Mouse (Mus musculus): ENCODE results near the gene Cobl. TPM values are rescaled to one million over a fixed set of nuclear protein-coding genes. Genes with fewer than 3 reads are reported as not detected.
A peak's percentile ranks its signal among the peaks of the same experiment; 100 is the strongest.

Cobl gene
- total and polyA plus RNA-seq, 2 experiments from 2014 or later: 20.5 to 42.5 TPM

- Histone ChIP-seq H3K4me1 (ENCODE audit: control insufficient read depth, insufficient read depth) (peaks cover 17% of the 10 kb centered on the region), H3K4me3 (ENCODE audit: low read depth, low read length) (no peak overlapping the region), H3K27me3 (ENCODE audit: control insufficient read depth, insufficient read depth, low read length) (no peaks in the 10 kb centered on the region), H3K36me3 (replicated peaks; ENCODE audit: control insufficient read depth, insufficient read depth, low read length) (no peaks in the 10 kb centered on the region), H3K27ac (ENCODE audit: low read depth) (no peak overlapping the region), H3K9me3 (replicated peaks; ENCODE audit: control insufficient read depth, low read length) (no peaks in the 10 kb centered on the region), H3K9ac (replicated peaks; ENCODE audit: low read depth, low read length) (no peak overlapping the region), H3K4me2 (ENCODE audit: low read depth, low read length) (no peak overlapping the region)
- TF ChIP-seq EP300 (IDR thresholded peaks at IDR 0.05; ENCODE audit: low read depth): no peak
- TF ChIP-seq CTCF (IDR thresholded peaks at IDR 0.05; ENCODE audit: low read depth): no peak
- ATAC-seq (ENCODE audit: insufficient read depth, low read depth) (no peak), DNase-seq (ENCODE audit: low spot score) (no peak)
- 79% methylated on average over 1 of the region's 1 CpGs for WGBS
Measured at GRCm38 (mm10) chr11:12234126-12234525, 230.6 kb downstream of the Cobl start.

DNA sequence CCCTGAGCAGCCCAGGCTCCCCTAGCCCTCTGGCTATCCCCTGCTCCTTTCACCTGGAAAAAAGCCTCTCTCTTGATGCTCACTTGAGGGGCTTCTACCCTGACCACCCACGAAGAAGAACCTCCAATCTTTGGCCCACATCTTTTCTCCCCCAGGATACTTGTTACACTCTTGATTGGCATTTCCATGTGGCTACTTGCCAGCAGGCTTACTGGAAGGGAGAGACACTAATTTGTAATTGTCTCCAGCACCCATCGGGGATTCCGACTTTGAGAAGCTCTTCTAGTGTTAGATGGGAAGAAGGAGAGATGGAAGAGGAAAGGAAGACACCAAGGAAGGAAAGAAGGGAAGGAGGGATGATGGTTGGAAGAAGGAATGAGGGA lies 232.0 kb downstream of the Cobl start:
- H3K27me3 ChIP-seq (ENCODE audit: control insufficient read depth, insufficient read depth, low read length): no peaks in the 10 kb centered on the region
- H3K4me2 ChIP-seq (ENCODE audit: low read depth, low read length): no peak overlapping the region
- peaks cover 17% of the 10 kb centered on the region for H3K4me1 ChIP-seq (ENCODE audit: control insufficient read depth, insufficient read depth)
- WGBS: 60% methylated on average over 3 of the region's 3 CpGs
- no peaks in the 10 kb centered on the region for H3K36me3 ChIP-seq (replicated peaks; ENCODE audit: control insufficient read depth, insufficient read depth, low read length)
- no peak overlapping the region for H3K4me3 ChIP-seq (ENCODE audit: low read depth, low read length)
- H3K27ac ChIP-seq (ENCODE audit: low read depth): no peak overlapping the region
- H3K9ac ChIP-seq (replicated peaks; ENCODE audit: low read depth, low read length): no peak overlapping the region
- DNase-seq (ENCODE audit: low spot score) (no peak), ATAC-seq (ENCODE audit: insufficient read depth, low read depth) (no peak)
- no peaks in the 10 kb centered on the region for H3K9me3 ChIP-seq (replicated peaks; ENCODE audit: control insufficient read depth, low read length)
- no peak for TF ChIP-seq EP300 (IDR thresholded peaks at IDR 0.05; ENCODE audit: low read depth)
- TF ChIP-seq CTCF (IDR thresholded peaks at IDR 0.05; ENCODE audit: low read depth): no peak

GRCm38 (mm10) chr11:12232041-12232742 lies 232.6 kb downstream of the Cobl start:
- H3K27me3 ChIP-seq (ENCODE audit: control insufficient read depth, insufficient read depth, low read length): no peaks in the 10 kb centered on the region
- no peak overlapping the region for H3K27ac ChIP-seq (ENCODE audit: low read depth)
- no peak overlapping the region for H3K4me3 ChIP-seq (ENCODE audit: low read depth, low read length)
- 59% methylated on average over 10 of the region's 10 CpGs for WGBS
- ATAC-seq (ENCODE audit: insufficient read depth, low read depth): no peak; the same call in 1 of the 2 replicates
- no peaks in the 10 kb centered on the region for H3K36me3 ChIP-seq (replicated peaks; ENCODE audit: control insufficient read depth, insufficient read depth, low read length)
- H3K9me3 ChIP-seq (replicated peaks; ENCODE audit: control insufficient read depth, low read length): no peaks in the 10 kb centered on the region
- DNase-seq (ENCODE audit: low spot score): no peak
- no peak overlapping the region for H3K9ac ChIP-seq (replicated peaks; ENCODE audit: low read depth, low read length)
- peaks cover 17% of the 10 kb centered on the region for H3K4me1 ChIP-seq (ENCODE audit: control insufficient read depth, insufficient read depth)
- TF ChIP-seq CTCF (IDR thresholded peaks at IDR 0.05; ENCODE audit: low read depth): no peak
- TF ChIP-seq EP300 (IDR thresholded peaks at IDR 0.05; ENCODE audit: low read depth): no peak
- H3K4me2 ChIP-seq (ENCODE audit: low read depth, low read length): no peak overlapping the region

GRCm38 (mm10) chr11:12231481-12232035 lies 233.2 kb downstream of the Cobl start:
- Histone ChIP-seq H3K9ac (replicated peaks; ENCODE audit: low read depth, low read length) (no peak overlapping the region), H3K4me3 (ENCODE audit: low read depth, low read length) (no peak overlapping the region), H3K9me3 (replicated peaks; ENCODE audit: control insufficient read depth, low read length) (no peaks in the 10 kb centered on the region), H3K36me3 (replicated peaks; ENCODE audit: control insufficient read depth, insufficient read depth, low read length) (no peaks in the 10 kb centered on the region), H3K4me2 (ENCODE audit: low read depth, low read length) (no peak overlapping the region), H3K27ac (ENCODE audit: low read depth) (no peak overlapping the region), H3K4me1 (ENCODE audit: control insufficient read depth, insufficient read depth) (peaks cover 17% of the 10 kb centered on the region), H3K27me3 (ENCODE audit: control insufficient read depth, insufficient read depth, low read length) (no peaks in the 10 kb centered on the region)
- no peak for TF ChIP-seq CTCF (IDR thresholded peaks at IDR 0.05; ENCODE audit: low read depth)
- TF ChIP-seq EP300 (IDR thresholded peaks at IDR 0.05; ENCODE audit: low read depth): no peak
- ATAC-seq (ENCODE audit: insufficient read depth, low read depth) (peak; percentile 70), DNase-seq (ENCODE audit: low spot score) (peak; percentile 70)
- WGBS: 47% methylated on average over 6 of the region's 6 CpGs

DNA sequence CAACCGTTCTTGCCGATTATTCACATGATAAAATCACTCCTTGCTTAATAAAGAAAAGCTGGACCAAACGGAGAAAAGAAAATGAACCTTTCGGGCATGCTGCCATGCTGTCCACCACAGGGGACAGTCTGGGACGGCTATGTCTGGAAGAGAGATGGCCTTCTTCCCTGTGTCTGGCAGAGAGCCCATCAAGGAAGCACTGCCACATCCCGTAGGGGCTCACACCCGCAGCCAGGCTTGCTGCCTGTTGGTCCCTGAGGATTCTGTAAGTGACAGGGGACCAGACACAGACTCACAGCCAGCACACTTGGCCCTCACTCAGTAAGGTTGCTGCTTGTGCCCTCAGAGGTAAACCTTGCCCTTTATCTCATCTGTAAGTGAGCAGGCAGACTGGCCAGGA lies 235.3 kb downstream of the Cobl start:
- Histone ChIP-seq H3K4me3 (ENCODE audit: low read depth, low read length) (no peak overlapping the region), H3K36me3 (replicated peaks; ENCODE audit: control insufficient read depth, insufficient read depth, low read length) (no peaks in the 10 kb centered on the region), H3K9ac (replicated peaks; ENCODE audit: low read depth, low read length) (no peak overlapping the region), H3K4me1 (ENCODE audit: control insufficient read depth, insufficient read depth) (peaks cover 17% of the 10 kb centered on the region), H3K4me2 (ENCODE audit: low read depth, low read length) (no peak overlapping the region), H3K27me3 (ENCODE audit: control insufficient read depth, insufficient read depth, low read length) (no peaks in the 10 kb centered on the region), H3K27ac (ENCODE audit: low read depth) (no peak overlapping the region), H3K9me3 (replicated peaks; ENCODE audit: control insufficient read depth, low read length) (no peaks in the 10 kb centered on the region)
- DNase-seq (ENCODE audit: low spot score) (no peak), ATAC-seq (ENCODE audit: insufficient read depth, low read depth) (peak; percentile 33; the same call in 1 of the 2 replicates)
- WGBS: 45% methylated on average over 7 of the region's 7 CpGs
- TF ChIP-seq EP300 (IDR thresholded peaks at IDR 0.05; ENCODE audit: low read depth): no peak

GRCm38 (mm10) chr11:12227343-12227742 lies 237.4 kb downstream of the Cobl start:
- Histone ChIP-seq H3K9me3 (replicated peaks; ENCODE audit: control insufficient read depth, low read length) (no peaks in the 10 kb centered on the region), H3K4me2 (ENCODE audit: low read depth, low read length) (no peak overlapping the region), H3K27ac (ENCODE audit: low read depth) (no peak overlapping the region), H3K36me3 (replicated peaks; ENCODE audit: control insufficient read depth, insufficient read depth, low read length) (no peaks in the 10 kb centered on the region), H3K9ac (replicated peaks; ENCODE audit: low read depth, low read length) (no peak overlapping the region), H3K27me3 (ENCODE audit: control insufficient read depth, insufficient read depth, low read length) (no peaks in the 10 kb centered on the region), H3K4me1 (ENCODE audit: control insufficient read depth, insufficient read depth) (peaks cover 16% of the 10 kb centered on the region), H3K4me3 (ENCODE audit: low read depth, low read length) (no peak overlapping the region)
- TF ChIP-seq CTCF (IDR thresholded peaks at IDR 0.05; ENCODE audit: low read depth) (no peak), EP300 (IDR thresholded peaks at IDR 0.05; ENCODE audit: low read depth) (0 out of 2 replicates have a peak, but pooled peaks have one; percentile 58)
- DNase-seq (ENCODE audit: low spot score): no peak
- whole genome bisulfite sequencing: 38% methylated on average over 3 of the region's 3 CpGs
- peak; percentile 62 for ATAC-seq (ENCODE audit: insufficient read depth, low read depth)
